ENCODE assay signal across 7 mouse cellular contexts in the genomic region with DNA sequence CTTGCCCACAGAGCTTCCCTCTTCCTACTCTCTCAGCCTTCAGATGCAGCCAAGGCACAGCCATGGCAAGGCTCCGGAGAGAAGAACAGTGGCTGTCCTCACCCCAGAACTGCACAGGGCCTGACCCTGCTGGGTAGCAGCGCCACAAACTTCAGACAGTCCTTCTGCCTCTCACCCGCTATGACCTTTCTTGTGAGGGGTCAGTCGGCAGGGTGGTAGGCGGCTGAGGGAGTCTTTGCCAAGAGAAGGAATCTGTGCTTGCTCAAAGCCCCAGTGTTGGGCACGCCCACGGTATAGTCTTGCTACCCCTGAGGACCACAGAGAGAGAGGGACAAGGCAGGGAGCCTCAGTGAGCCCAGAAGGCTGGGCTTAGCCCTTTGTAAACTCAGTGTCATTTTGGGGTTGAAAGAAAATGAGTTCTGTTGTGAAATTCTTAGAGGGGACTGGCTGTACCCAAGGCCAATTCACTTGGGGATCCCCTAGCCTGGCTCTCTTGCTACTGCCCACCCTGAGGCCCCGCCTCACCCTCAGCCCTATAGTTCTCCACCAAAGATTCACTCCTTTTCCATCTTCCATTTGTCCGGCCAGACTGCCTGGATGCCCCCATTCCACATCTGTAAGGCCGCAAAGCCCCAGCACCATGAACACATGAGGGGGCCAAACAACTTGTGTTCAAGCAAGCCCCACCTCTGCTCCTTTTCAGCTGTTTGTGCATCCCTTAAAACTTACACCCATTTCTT. TPM values are rescaled to one million over a fixed set of nuclear protein-coding genes. Genes with fewer than 3 reads are reported as not detected.
DNase-seq lines count a peak whose midpoint lies in the region; ATAC-seq lines count a peak whose summit lies in the region.

No protein-coding gene starts in this region.

- no peak for ATAC-seq in neural tube, embryonic 11.5 days (ENCODE audit: insufficient read depth, low FRiP score, low TSS enrichment)
- no peak for ATAC-seq in forebrain, embryonic 16.5 days
- ATAC-seq in liver, embryonic 12.5 days: no peak
- ATAC-seq in stomach, embryonic 15.5 days (ENCODE audit: insufficient read depth, low FRiP score, low read depth): no peak

- no peak for DNase-seq in neural tube, embryonic 11.5 days (ENCODE audit: low spot score)
- DNase-seq in neural tube, embryonic 10.5 days (ENCODE audit: extremely low spot score, low spot score): no peak
- no peak for DNase-seq in cerebellum, adult 8-10 months
- DNase-seq in yolk sac, embryonic 10.5 days (ENCODE audit: low spot score): no peak

- 26% methylated on average over 10 of the region's 10 CpGs for WGBS in neural tube, embryonic 11.5 days
- WGBS in forebrain, embryonic 16.5 days: 31% methylated on average over 10 of the region's 10 CpGs
- WGBS in liver, embryonic 12.5 days (ENCODE audit: insufficient replicate concordance): 39% methylated on average over 10 of the region's 10 CpGs
- WGBS in stomach, embryonic 15.5 days: 37% methylated on average over 10 of the region's 10 CpGs

- no peak overlapping the region for H3K27ac ChIP-seq in neural tube, embryonic 11.5 days (ENCODE audit: low read depth, low read length)
- no peak overlapping the region for H3K27ac ChIP-seq in forebrain, embryonic 16.5 days (ENCODE audit: low read length)
- H3K27ac ChIP-seq in liver, embryonic 12.5 days: no peak overlapping the region
- peak overlapping the region; percentile 72 for H3K27ac ChIP-seq in stomach, embryonic 15.5 days

- no peaks in the 10 kb centered on the region for H3K9me3 ChIP-seq in neural tube, embryonic 11.5 days (ENCODE audit: control insufficient read depth, low read length)
- no peaks in the 10 kb centered on the region for H3K9me3 ChIP-seq in forebrain, embryonic 16.5 days (ENCODE audit: control insufficient read depth, low read length)
- H3K9me3 ChIP-seq in liver, embryonic 12.5 days (replicated peaks): no peaks in the 10 kb centered on the region
- H3K9me3 ChIP-seq in stomach, embryonic 15.5 days: no peaks in the 10 kb centered on the region

- H3K4me3 ChIP-seq in neural tube, embryonic 11.5 days (ENCODE audit: low read depth, low read length): peak overlapping the region; percentile 16; the same call in 1 of the 2 replicates
- peak overlapping the region; percentile 66 for H3K4me3 ChIP-seq in forebrain, embryonic 16.5 days (replicated peaks; ENCODE audit: low read length)
- H3K4me3 ChIP-seq in liver, embryonic 12.5 days: peak overlapping the region; percentile 58
- H3K4me3 ChIP-seq in stomach, embryonic 15.5 days (replicated peaks): peak overlapping the region; percentile 72

- H3K4me1 ChIP-seq in neural tube, embryonic 11.5 days (ENCODE audit: control insufficient read depth, insufficient read depth, low read length): peaks cover 25% of the 10 kb centered on the region
- H3K4me1 ChIP-seq in forebrain, embryonic 16.5 days (replicated peaks; ENCODE audit: control insufficient read depth, insufficient read depth, low read length): peaks cover 27% of the 10 kb centered on the region
- peaks cover 46% of the 10 kb centered on the region for H3K4me1 ChIP-seq in liver, embryonic 12.5 days
- peaks cover 62% of the 10 kb centered on the region for H3K4me1 ChIP-seq in stomach, embryonic 15.5 days

- no peak overlapping the region; the same call in 1 of the 2 replicates for H3K4me2 ChIP-seq in neural tube, embryonic 11.5 days (ENCODE audit: low read depth)
- H3K4me2 ChIP-seq in forebrain, embryonic 16.5 days (ENCODE audit: low read length): peak overlapping the region; percentile 91
- H3K4me2 ChIP-seq in liver, embryonic 12.5 days: peak overlapping the region; percentile 29
- peak overlapping the region; percentile 94 for H3K4me2 ChIP-seq in stomach, embryonic 15.5 days

- H3K36me3 ChIP-seq in neural tube, embryonic 11.5 days (ENCODE audit: control insufficient read depth, insufficient read depth, low read length): no peaks in the 10 kb centered on the region
- no peaks in the 10 kb centered on the region for H3K36me3 ChIP-seq in forebrain, embryonic 16.5 days (ENCODE audit: control insufficient read depth, insufficient read depth)
- H3K36me3 ChIP-seq in liver, embryonic 12.5 days: no peaks in the 10 kb centered on the region
- H3K36me3 ChIP-seq in stomach, embryonic 15.5 days: 0 out of 2 replicates have a peak, but pooled peaks cover 3% of the 10 kb centered on the region

- peak overlapping the region; percentile 1; the same call in 1 of the 2 replicates for H3K9ac ChIP-seq in neural tube, embryonic 11.5 days (ENCODE audit: low read length)
- H3K9ac ChIP-seq in forebrain, embryonic 16.5 days (replicated peaks; ENCODE audit: low read depth, low read length): peak overlapping the region; percentile 36
- H3K9ac ChIP-seq in liver, embryonic 12.5 days: no peak overlapping the region
- H3K9ac ChIP-seq in stomach, embryonic 15.5 days: no peak overlapping the region

- H3K27me3 ChIP-seq in neural tube, embryonic 11.5 days (ENCODE audit: control insufficient read depth, insufficient read depth, low read length): peaks cover 24% of the 10 kb centered on the region
- peaks cover 19% of the 10 kb centered on the region for H3K27me3 ChIP-seq in forebrain, embryonic 16.5 days (replicated peaks; ENCODE audit: control insufficient read depth, insufficient read depth, low read length)
- peaks cover 61% of the 10 kb centered on the region for H3K27me3 ChIP-seq in liver, embryonic 12.5 days (replicated peaks)
- H3K27me3 ChIP-seq in stomach, embryonic 15.5 days (replicated peaks): peaks cover 18% of the 10 kb centered on the region

RNA-seq across cellular contexts. Expression of gene Plxnd1, which starts 2.8 kb away (rescaled TPM):
- 23.8 and 28.7 TPM in 2 replicates for polyA plus RNA-seq in neural tube, embryonic 11.5 days (2014; fragmentation: Nextera tagmentation; extraction: Ambion mirVana)
- 19.4 and 19.8 TPM in 2 replicates for polyA plus RNA-seq in forebrain, embryonic 16.5 days (2015; fragmentation: Nextera tagmentation; extraction: Ambion mirVana)
- 16.2 TPM in 2 replicates for polyA plus RNA-seq in liver, embryonic 12.5 days (2016; fragmentation: Nextera tagmentation; extraction: Ambion mirVana)
- 31.3 and 37.7 TPM in 2 replicates for polyA plus RNA-seq in stomach, embryonic 15.5 days (2015; fragmentation: Nextera tagmentation; extraction: Ambion mirVana)

RNA-seq across cellular contexts. Expression of gene H1foo, which starts 47.3 kb away (rescaled TPM):
- polyA plus RNA-seq in neural tube, embryonic 11.5 days (2014; fragmentation: Nextera tagmentation; extraction: Ambion mirVana): not detected in 2 replicates
- not detected in 2 replicates for polyA plus RNA-seq in forebrain, embryonic 16.5 days (2015; fragmentation: Nextera tagmentation; extraction: Ambion mirVana)
- not detected in 2 replicates for polyA plus RNA-seq in liver, embryonic 12.5 days (2016; fragmentation: Nextera tagmentation; extraction: Ambion mirVana)
- not detected in 2 replicates for polyA plus RNA-seq in stomach, embryonic 15.5 days (2015; fragmentation: Nextera tagmentation; extraction: Ambion mirVana)

Comparison
In these comparisons a context has a peak if more than half of its experiments do, and no peak if none do; other contexts are left out.
1. H3K4me3 ChIP-seq: peak in every context shown above with its lines; median percentile 72 in stomach, embryonic 15.5 days; 66 in forebrain, embryonic 16.5 days; 58 in liver, embryonic 12.5 days; 16 in neural tube, embryonic 11.5 days.
2. H3K9ac ChIP-seq: peak in neural tube, embryonic 11.5 days (single experiment) and forebrain, embryonic 16.5 days (single experiment); none in liver, embryonic 12.5 days (single experiment) and stomach, embryonic 15.5 days (single experiment).